Comparison of ENCODE assay signal across 17 mouse cellular contexts in genomic region chr15:74179287-74179830, GRCm38 (mm10).
DNase-seq lines count a peak whose midpoint lies in the region; ATAC-seq lines count a peak whose summit lies in the region.
"Had no signal": no experiment of that assay in that cellular context is flagged by ENCODE, and none has a peak within 500 bp of the region (broad histone marks: within the 10 kb centered on the region; RNA-seq: fewer than 3 reads in every experiment).

No protein-coding gene starts in this region.

- 51% methylated on average over 8 of the region's 8 CpGs for WGBS in forebrain, embryonic 10.5 days
- 39% methylated on average over 8 of the region's 8 CpGs for WGBS in forebrain, embryonic 12.5 days
- 31% methylated on average over 8 of the region's 8 CpGs for WGBS in forebrain, embryonic 16.5 days
- 31% methylated on average over 8 of the region's 8 CpGs for WGBS in midbrain, embryonic 12.5 days
- WGBS in liver, embryonic 12.5 days (ENCODE audit: insufficient replicate concordance), result 32% methylated on average over 8 of the region's 8 CpGs

- no peaks in the 10 kb centered on the region for H3K9me3 ChIP-seq in forebrain, embryonic 10.5 days
- no peaks in the 10 kb centered on the region for H3K9me3 ChIP-seq in forebrain, embryonic 12.5 days
- H3K9me3 ChIP-seq in forebrain, embryonic 16.5 days (ENCODE audit: control insufficient read depth, low read length), result no peaks in the 10 kb centered on the region
- H3K9me3 ChIP-seq in midbrain, embryonic 12.5 days, result no peaks in the 10 kb centered on the region
- no peaks in the 10 kb centered on the region for H3K9me3 ChIP-seq in liver, embryonic 12.5 days (replicated peaks)
- H3K9me3 ChIP-seq: intestine, embryonic 15.5 days; liver, embryonic 15.5 days had no signal

- H3K4me3 ChIP-seq in forebrain, embryonic 10.5 days, result no peak overlapping the region
- H3K4me3 ChIP-seq in forebrain, embryonic 12.5 days (replicated peaks), result no peak overlapping the region
- H3K4me3 ChIP-seq in forebrain, embryonic 16.5 days (replicated peaks; ENCODE audit: low read length), result no peak overlapping the region
- no peak overlapping the region for H3K4me3 ChIP-seq in midbrain, embryonic 12.5 days
- H3K4me3 ChIP-seq in liver, embryonic 12.5 days, result no peak overlapping the region
- H3K4me3 ChIP-seq: intestine, embryonic 15.5 days; liver, embryonic 15.5 days; myocyte had no signal

- no peaks in the 10 kb centered on the region for H3K27me3 ChIP-seq in forebrain, embryonic 10.5 days (ENCODE audit: poor library complexity, severe bottlenecking)
- no peaks in the 10 kb centered on the region for H3K27me3 ChIP-seq in forebrain, embryonic 12.5 days
- H3K27me3 ChIP-seq in forebrain, embryonic 16.5 days (replicated peaks; ENCODE audit: control insufficient read depth, insufficient read depth, low read length), result no peaks in the 10 kb centered on the region
- H3K27me3 ChIP-seq in midbrain, embryonic 12.5 days, result no peaks in the 10 kb centered on the region; the same call in 1 of the 2 replicates
- H3K27me3 ChIP-seq in liver, embryonic 12.5 days (replicated peaks), result no peaks in the 10 kb centered on the region
- H3K27me3 ChIP-seq: intestine, embryonic 15.5 days; liver, embryonic 15.5 days had no signal

- no peak for DNase-seq in forebrain, embryonic 10.5 days (ENCODE audit: extremely low spot score, low spot score)
- peak; percentile 2 for DNase-seq in 3T3-L1 (ENCODE audit: low read depth, low spot score)
- no peak for DNase-seq in kidney, adult 18-20 months
- DNase-seq in gastrocnemius, adult 8-10 months (ENCODE audit: low spot score in 2 of 2), result no peak
- DNase-seq: cerebellum, adult 8-10 months; gastrocnemius, postnatal 25 days; heart, postnatal 36 days; thymus, postnatal 25 days had no signal

- no peaks in the 10 kb centered on the region for H3K36me3 ChIP-seq in forebrain, embryonic 10.5 days (replicated peaks)
- no peaks in the 10 kb centered on the region for H3K36me3 ChIP-seq in forebrain, embryonic 12.5 days (replicated peaks)
- no peaks in the 10 kb centered on the region for H3K36me3 ChIP-seq in forebrain, embryonic 16.5 days (ENCODE audit: control insufficient read depth, insufficient read depth)
- H3K36me3 ChIP-seq in midbrain, embryonic 12.5 days, result no peaks in the 10 kb centered on the region
- no peaks in the 10 kb centered on the region for H3K36me3 ChIP-seq in liver, embryonic 12.5 days
- H3K36me3 ChIP-seq: intestine, embryonic 15.5 days; liver, embryonic 15.5 days had no signal

- H3K4me2 ChIP-seq in forebrain, embryonic 12.5 days, result no peak overlapping the region
- H3K4me2 ChIP-seq in forebrain, embryonic 16.5 days (ENCODE audit: low read length), result no peak overlapping the region
- H3K4me2 ChIP-seq in midbrain, embryonic 12.5 days (replicated peaks), result no peak overlapping the region
- H3K4me2 ChIP-seq in liver, embryonic 12.5 days, result no peak overlapping the region
- H3K4me2 ChIP-seq: intestine, embryonic 15.5 days; liver, embryonic 15.5 days had no signal

- no peak for ATAC-seq in forebrain, embryonic 12.5 days (ENCODE audit: low FRiP score)
- ATAC-seq in forebrain, embryonic 16.5 days, result no peak
- ATAC-seq in midbrain, embryonic 12.5 days (ENCODE audit: low FRiP score, low read depth), result no peak
- no peak for ATAC-seq in liver, embryonic 12.5 days
- ATAC-seq: activated CD4-positive, CD25-positive, alpha-beta regulatory T cell, adult 4 months; intestine, embryonic 15.5 days; lung, postnatal 0 days had no signal

- H3K9ac ChIP-seq in forebrain, embryonic 12.5 days, result no peak overlapping the region
- H3K9ac ChIP-seq in forebrain, embryonic 16.5 days (replicated peaks; ENCODE audit: low read depth, low read length), result no peak overlapping the region
- no peak overlapping the region for H3K9ac ChIP-seq in midbrain, embryonic 12.5 days (replicated peaks)
- no peak overlapping the region for H3K9ac ChIP-seq in liver, embryonic 12.5 days
- H3K9ac ChIP-seq: intestine, embryonic 15.5 days; liver, embryonic 15.5 days had no signal

- H3K27ac ChIP-seq in forebrain, embryonic 10.5 days, result peak overlapping the region; percentile 40; the same call in 1 of the 2 replicates
- H3K27ac ChIP-seq in forebrain, embryonic 12.5 days, result no peak overlapping the region
- peak overlapping the region; percentile 5; the same call in 1 of the 2 replicates for H3K27ac ChIP-seq in forebrain, embryonic 16.5 days (ENCODE audit: low read length)
- H3K27ac ChIP-seq in midbrain, embryonic 12.5 days (replicated peaks), result peak overlapping the region; percentile 64
- no peak overlapping the region for H3K27ac ChIP-seq in liver, embryonic 12.5 days
- H3K27ac ChIP-seq: intestine, embryonic 15.5 days; liver, embryonic 15.5 days had no signal

- peaks cover 45% of the 10 kb centered on the region for H3K4me1 ChIP-seq in forebrain, embryonic 10.5 days
- peaks cover 42% of the 10 kb centered on the region for H3K4me1 ChIP-seq in forebrain, embryonic 12.5 days
- peaks cover 28% of the 10 kb centered on the region for H3K4me1 ChIP-seq in forebrain, embryonic 16.5 days (replicated peaks; ENCODE audit: control insufficient read depth, insufficient read depth, low read length)
- peaks cover 40% of the 10 kb centered on the region for H3K4me1 ChIP-seq in midbrain, embryonic 12.5 days
- no peaks in the 10 kb centered on the region for H3K4me1 ChIP-seq in liver, embryonic 12.5 days
- H3K4me1 ChIP-seq: intestine, embryonic 15.5 days; liver, embryonic 15.5 days had no signal

Comparison
In these comparisons a context has a peak if more than half of its experiments do, and no peak if none do; other contexts are left out.
1. H3K27ac ChIP-seq: peak in forebrain, embryonic 10.5 days (single experiment), forebrain, embryonic 16.5 days (single experiment) and midbrain, embryonic 12.5 days (single experiment); none in forebrain, embryonic 12.5 days (single experiment) and liver, embryonic 12.5 days (single experiment).